Mouse (Mus musculus): ENCODE measurements around the gene Cpa5. TPM values are rescaled to one million over a fixed set of nuclear protein-coding genes. Genes with fewer than 3 reads are reported as not detected.

The Cpa5 gene
- polyA plus RNA-seq, 1 experiment from 2014 or later = 0.57 TPM

DNA sequence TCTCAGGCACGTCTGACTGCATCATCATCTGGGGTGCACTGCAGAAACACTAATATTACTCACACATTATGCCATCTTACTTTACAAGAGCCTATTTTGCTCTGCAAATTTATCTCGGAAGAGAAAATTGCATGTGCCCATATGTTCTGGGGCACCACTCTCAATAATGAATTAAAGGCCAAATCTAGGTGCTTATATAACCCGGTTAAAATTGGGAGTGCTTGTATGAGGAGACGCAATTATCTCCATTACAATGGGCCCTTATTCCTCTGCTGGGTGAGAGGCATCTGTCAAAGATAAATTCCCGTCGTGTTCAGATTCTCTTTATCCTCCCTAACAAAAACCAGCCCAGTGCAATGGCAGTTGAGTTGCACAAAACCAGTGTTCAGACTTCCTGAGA, 54.0 kb downstream of the Cpa5 start:
- Histone ChIP-seq H3K27me3 (ENCODE audit: control insufficient read depth, insufficient read depth, low read length) (no peaks in the 10 kb centered on the region), H3K27ac (ENCODE audit: low read depth, low read length) (peak overlapping the region; percentile 57), H3K4me3 (ENCODE audit: low read length) (no peak overlapping the region), H3K9me3 (ENCODE audit: control insufficient read depth, low read length) (no peaks in the 10 kb centered on the region), H3K4me1 (ENCODE audit: control insufficient read depth, insufficient read depth, low read length) (peaks cover 16% of the 10 kb centered on the region; the same call in 1 of the 2 replicates), H3K36me3 (ENCODE audit: control insufficient read depth, insufficient read depth, low read length) (no peaks in the 10 kb centered on the region; the same call in 1 of the 2 replicates), H3K4me2 (replicated peaks; ENCODE audit: low read depth, low read length) (no peak overlapping the region), H3K9ac (ENCODE audit: low read depth, low read length) (no peak overlapping the region)
- WGBS = 72% methylated on average over 6 of the region's 6 CpGs
- ATAC-seq (ENCODE audit: low FRiP score, low TSS enrichment) = no peak

DNA sequence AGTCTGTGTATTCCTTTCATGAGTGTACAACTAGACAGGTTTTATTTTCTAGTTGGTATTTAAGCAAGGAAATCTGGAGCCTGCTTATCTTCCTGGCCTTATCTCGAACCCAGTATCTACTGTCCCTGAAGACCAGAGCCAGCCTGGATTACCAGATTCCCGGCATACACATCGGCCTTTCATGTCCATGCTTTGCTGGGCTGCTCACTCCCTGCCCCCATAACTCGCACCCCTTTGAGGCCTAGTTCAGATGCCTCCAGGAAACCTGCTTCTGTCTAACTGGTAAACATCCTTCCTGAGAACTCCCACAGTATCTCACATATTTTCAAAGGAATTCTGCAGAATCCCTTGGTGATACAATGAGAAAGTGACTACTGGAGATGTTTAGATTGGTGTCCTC, 54.5 kb downstream of the Cpa5 start:
- H3K27ac ChIP-seq (ENCODE audit: low read depth, low read length) = peak overlapping the region; percentile 57
- WGBS = 59% methylated on average over 4 of the region's 4 CpGs
- H3K9me3 ChIP-seq (ENCODE audit: control insufficient read depth, low read length) = no peaks in the 10 kb centered on the region
- no peak overlapping the region for H3K9ac ChIP-seq (ENCODE audit: low read depth, low read length)
- no peak overlapping the region for H3K4me2 ChIP-seq (replicated peaks; ENCODE audit: low read depth, low read length)
- no peak overlapping the region for H3K4me3 ChIP-seq (ENCODE audit: low read length)
- ATAC-seq (ENCODE audit: low FRiP score, low TSS enrichment) = no peak
- H3K27me3 ChIP-seq (ENCODE audit: control insufficient read depth, insufficient read depth, low read length) = no peaks in the 10 kb centered on the region
- peaks cover 16% of the 10 kb centered on the region; the same call in 1 of the 2 replicates for H3K4me1 ChIP-seq (ENCODE audit: control insufficient read depth, insufficient read depth, low read length)
- H3K36me3 ChIP-seq (ENCODE audit: control insufficient read depth, insufficient read depth, low read length) = no peaks in the 10 kb centered on the region; the same call in 1 of the 2 replicates

- no peaks in the 10 kb centered on the region for H3K9me3 ChIP-seq (ENCODE audit: control insufficient read depth, low read length)
- no peak overlapping the region for H3K4me2 ChIP-seq (replicated peaks; ENCODE audit: low read depth, low read length)
- no peak overlapping the region for H3K4me3 ChIP-seq (ENCODE audit: low read length)
- no peak overlapping the region for H3K9ac ChIP-seq (ENCODE audit: low read depth, low read length)
- H3K36me3 ChIP-seq (ENCODE audit: control insufficient read depth, insufficient read depth, low read length) = no peaks in the 10 kb centered on the region
- no peak for ATAC-seq (ENCODE audit: low FRiP score, low TSS enrichment)
- H3K27ac ChIP-seq (ENCODE audit: low read depth, low read length) = peak overlapping the region; percentile 57; the same call in 1 of the 2 replicates
- WGBS = 42% methylated on average over 6 of the region's 6 CpGs
- H3K4me1 ChIP-seq (ENCODE audit: control insufficient read depth, insufficient read depth, low read length) = peaks cover 16% of the 10 kb centered on the region; the same call in 1 of the 2 replicates
- no peaks in the 10 kb centered on the region for H3K27me3 ChIP-seq (ENCODE audit: control insufficient read depth, insufficient read depth, low read length)
These were observed 55.2 kb downstream of the Cpa5 start for GRCm38 (mm10) chr6:30666043-30666442.

- Histone ChIP-seq H3K36me3 (ENCODE audit: control insufficient read depth, insufficient read depth, low read length) (no peaks in the 10 kb centered on the region), H3K4me3 (ENCODE audit: low read length) (no peak overlapping the region), H3K9ac (ENCODE audit: low read depth, low read length) (no peak overlapping the region), H3K27ac (ENCODE audit: low read depth, low read length) (0 out of 2 replicates have a peak overlapping the region, but pooled peaks have one; percentile 11), H3K9me3 (ENCODE audit: control insufficient read depth, low read length) (no peaks in the 10 kb centered on the region), H3K4me2 (replicated peaks; ENCODE audit: low read depth, low read length) (no peak overlapping the region), H3K4me1 (ENCODE audit: control insufficient read depth, insufficient read depth, low read length) (peaks cover 21% of the 10 kb centered on the region; the same call in 1 of the 2 replicates), H3K27me3 (ENCODE audit: control insufficient read depth, insufficient read depth, low read length) (no peaks in the 10 kb centered on the region)
- WGBS = 41% methylated on average over 5 of the region's 5 CpGs
- no peak for ATAC-seq (ENCODE audit: low FRiP score, low TSS enrichment)
These were observed 56.8 kb downstream of the Cpa5 start for GRCm38 (mm10) chr6:30667585-30667984.

DNA sequence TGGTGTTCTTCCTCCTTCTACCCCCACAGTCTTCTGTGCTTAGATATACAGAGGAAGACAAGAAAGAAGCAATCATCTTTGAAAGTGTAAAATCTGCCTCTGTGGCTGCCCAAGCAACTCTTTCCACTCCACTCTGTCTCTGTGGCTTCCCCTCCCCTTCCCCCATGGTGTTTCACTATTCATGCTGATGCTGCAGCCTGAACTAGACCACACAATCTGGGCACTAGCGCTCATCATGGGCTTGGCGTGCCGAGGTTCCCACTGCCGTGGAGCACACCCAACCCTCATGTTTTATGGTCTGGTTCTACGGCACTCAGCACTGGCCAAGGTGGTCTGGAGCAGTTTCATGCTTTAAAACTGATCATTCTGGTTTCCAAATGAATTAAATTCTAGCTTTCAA, 60.9 kb downstream of the Cpa5 start:
- no peaks in the 10 kb centered on the region for H3K9me3 ChIP-seq (ENCODE audit: control insufficient read depth, low read length)
- H3K4me3 ChIP-seq (ENCODE audit: low read length) = no peak overlapping the region
- peaks cover 39% of the 10 kb centered on the region for H3K4me1 ChIP-seq (ENCODE audit: control insufficient read depth, insufficient read depth, low read length)
- H3K27me3 ChIP-seq (ENCODE audit: control insufficient read depth, insufficient read depth, low read length) = no peaks in the 10 kb centered on the region
- H3K4me2 ChIP-seq (replicated peaks; ENCODE audit: low read depth, low read length) = no peak overlapping the region
- WGBS = 78% methylated on average over 5 of the region's 5 CpGs
- no peak overlapping the region for H3K9ac ChIP-seq (ENCODE audit: low read depth, low read length)
- H3K36me3 ChIP-seq (ENCODE audit: control insufficient read depth, insufficient read depth, low read length) = no peaks in the 10 kb centered on the region
- ATAC-seq (ENCODE audit: low FRiP score, low TSS enrichment) = no peak
- peak overlapping the region; percentile 6; the same call in 1 of the 2 replicates for H3K27ac ChIP-seq (ENCODE audit: low read depth, low read length)

DNA sequence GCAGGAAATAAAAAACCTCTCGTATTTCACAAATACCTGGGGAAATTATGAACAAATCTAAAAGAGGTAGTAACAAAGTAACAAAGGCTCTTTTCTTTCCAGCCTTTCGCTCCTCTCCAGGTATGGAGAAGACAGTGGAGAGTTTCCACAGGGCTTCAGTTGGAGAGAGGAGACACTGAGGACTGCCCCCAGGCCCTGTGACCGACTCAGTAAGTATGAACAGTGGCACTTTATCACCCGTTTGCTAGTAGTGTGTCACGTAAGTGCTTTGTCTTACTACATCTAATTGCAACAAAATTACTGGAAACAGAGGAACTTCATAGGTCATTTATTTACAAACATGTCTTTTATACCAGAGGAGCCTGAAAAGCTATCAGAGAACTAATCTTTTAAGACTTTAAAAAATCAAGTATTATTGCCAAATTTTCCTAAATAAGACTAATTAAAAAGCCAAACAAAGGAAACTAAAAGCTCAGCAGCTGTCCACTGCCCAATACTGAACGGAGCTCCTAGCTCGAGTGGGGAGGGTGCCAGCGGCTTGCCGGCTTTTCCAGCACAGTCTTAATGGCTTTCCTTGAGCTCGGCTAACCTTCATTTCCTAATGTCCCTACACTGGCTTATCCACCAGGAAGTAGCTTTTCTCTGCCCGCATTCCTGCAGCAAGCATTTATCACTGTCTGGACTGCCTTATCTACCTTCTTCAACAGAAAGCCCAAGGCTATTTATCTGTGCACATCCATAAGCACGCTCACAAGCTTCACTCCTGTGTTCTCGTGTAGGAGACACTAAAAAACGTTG, 63.2 kb downstream of the Cpa5 start:
- Histone ChIP-seq H3K27me3 (ENCODE audit: control insufficient read depth, insufficient read depth, low read length) (no peaks in the 10 kb centered on the region), H3K36me3 (ENCODE audit: control insufficient read depth, insufficient read depth, low read length) (no peaks in the 10 kb centered on the region), H3K4me3 (ENCODE audit: low read length) (no peak overlapping the region), H3K4me1 (ENCODE audit: control insufficient read depth, insufficient read depth, low read length) (peaks cover 36% of the 10 kb centered on the region), H3K4me2 (replicated peaks; ENCODE audit: low read depth, low read length) (peak overlapping the region; percentile 24; the same call in 1 of the 2 replicates), H3K9me3 (ENCODE audit: control insufficient read depth, low read length) (no peaks in the 10 kb centered on the region), H3K27ac (ENCODE audit: low read depth, low read length) (peak overlapping the region; percentile 86), H3K9ac (ENCODE audit: low read depth, low read length) (peak overlapping the region; percentile 40; the same call in 1 of the 2 replicates)
- peak; percentile 68; the same call in 1 of the 2 replicates for ATAC-seq (ENCODE audit: low FRiP score, low TSS enrichment)
- 20% methylated on average over 14 of the region's 14 CpGs for WGBS

- Histone ChIP-seq H3K27ac (ENCODE audit: low read depth, low read length) (peak overlapping the region; percentile 86), H3K9ac (ENCODE audit: low read depth, low read length) (peak overlapping the region; percentile 40; the same call in 1 of the 2 replicates), H3K4me1 (ENCODE audit: control insufficient read depth, insufficient read depth, low read length) (peaks cover 43% of the 10 kb centered on the region), H3K9me3 (ENCODE audit: control insufficient read depth, low read length) (no peaks in the 10 kb centered on the region), H3K36me3 (ENCODE audit: control insufficient read depth, insufficient read depth, low read length) (no peaks in the 10 kb centered on the region), H3K27me3 (ENCODE audit: control insufficient read depth, insufficient read depth, low read length) (no peaks in the 10 kb centered on the region), H3K4me3 (ENCODE audit: low read length) (no peak overlapping the region), H3K4me2 (replicated peaks; ENCODE audit: low read depth, low read length) (no peak overlapping the region)
- no peak for ATAC-seq (ENCODE audit: low FRiP score, low TSS enrichment)
- 52% methylated on average over 9 of the region's 9 CpGs for WGBS
These were observed 64.0 kb downstream of the Cpa5 start for GRCm38 (mm10) chr6:30674714-30675280.

- Histone ChIP-seq H3K36me3 (ENCODE audit: control insufficient read depth, insufficient read depth, low read length) (no peaks in the 10 kb centered on the region), H3K27ac (ENCODE audit: low read depth, low read length) (peak overlapping the region; percentile 86), H3K4me2 (replicated peaks; ENCODE audit: low read depth, low read length) (0 out of 2 replicates have a peak overlapping the region, but pooled peaks have one; percentile 1), H3K27me3 (ENCODE audit: control insufficient read depth, insufficient read depth, low read length) (no peaks in the 10 kb centered on the region), H3K9me3 (ENCODE audit: control insufficient read depth, low read length) (no peaks in the 10 kb centered on the region), H3K9ac (ENCODE audit: low read depth, low read length) (peak overlapping the region; percentile 32; the same call in 1 of the 2 replicates), H3K4me1 (ENCODE audit: control insufficient read depth, insufficient read depth, low read length) (peaks cover 45% of the 10 kb centered on the region), H3K4me3 (ENCODE audit: low read length) (no peak overlapping the region)
- no peak for ATAC-seq (ENCODE audit: low FRiP score, low TSS enrichment)
- 28% methylated on average over 11 of the region's 11 CpGs for WGBS
These were observed 64.5 kb downstream of the Cpa5 start for GRCm38 (mm10) chr6:30675281-30675771.

DNA sequence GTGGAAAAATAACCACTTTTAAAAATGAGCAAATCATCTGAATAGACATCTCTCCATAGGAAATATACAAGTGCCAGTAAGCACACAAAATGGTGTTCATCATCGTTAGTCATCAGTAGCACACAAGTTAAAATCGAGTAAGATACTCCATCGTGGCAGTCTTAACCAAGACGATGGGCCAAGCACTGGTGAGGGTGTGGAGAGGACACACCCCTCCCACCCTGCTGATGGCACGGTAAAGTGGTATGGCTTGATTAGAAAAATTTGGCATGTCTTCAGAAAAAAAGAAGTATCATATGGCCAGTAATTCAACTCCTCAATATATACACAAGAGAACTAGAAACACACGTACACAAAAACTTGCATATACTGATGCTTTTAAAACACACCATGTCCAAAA, 65.7 kb downstream of the Cpa5 start:
- WGBS = 83% methylated on average over 6 of the region's 6 CpGs
- Histone ChIP-seq H3K9me3 (ENCODE audit: control insufficient read depth, low read length) (no peaks in the 10 kb centered on the region), H3K27me3 (ENCODE audit: control insufficient read depth, insufficient read depth, low read length) (no peaks in the 10 kb centered on the region), H3K9ac (ENCODE audit: low read depth, low read length) (no peak overlapping the region), H3K4me1 (ENCODE audit: control insufficient read depth, insufficient read depth, low read length) (peaks cover 51% of the 10 kb centered on the region), H3K4me3 (ENCODE audit: low read length) (no peak overlapping the region), H3K36me3 (ENCODE audit: control insufficient read depth, insufficient read depth, low read length) (no peaks in the 10 kb centered on the region), H3K27ac (ENCODE audit: low read depth, low read length) (no peak overlapping the region), H3K4me2 (replicated peaks; ENCODE audit: low read depth, low read length) (no peak overlapping the region)
- ATAC-seq (ENCODE audit: low FRiP score, low TSS enrichment) = no peak
